Mouse (Mus musculus) forebrain, embryonic 11.5 days (tissue): ENCODE results near the gene Limd2. TPM values are rescaled to one million over a fixed set of nuclear protein-coding genes. Genes with fewer than 3 reads are reported as not detected.
"Not testable (repeated sequence)": the region's sequence is repeated elsewhere in the genome, so short reads cannot be mapped to it uniquely, and the experiment has no call there.

Source experiments
- ATAC-seq: fragments of 200-750 bp; cut with Nextera tagmentation; replicated peaks from 2 replicates; pipeline ENCODE4 v1.8.0; 2017; ENCODE audit warnings: moderate TSS enrichment; ENCODE audit not compliant: low FRiP score
- DNase-seq: peaks from one replicate; pipeline ENCODE4 v3.0.0-alpha.2; 2017; ENCODE audit warnings: low spot score
- H3K27ac ChIP-seq: fragments of 300-500 bp; sonication (generic); 2 replicates; pipeline ENCODE4 v1.5.1; 2014; ENCODE audit warnings: low read depth, low read length
- H3K27me3 ChIP-seq: fragments of 300-500 bp; sonication (generic); 2 replicates; pipeline ENCODE4 v1.6.1; 2014; ENCODE audit warnings: mild to moderate bottlenecking, low read length, mixed read lengths; ENCODE audit not compliant: control insufficient read depth, insufficient read depth
- H3K36me3 ChIP-seq: fragments of 300-500 bp; sonication (generic); 2 replicates; pipeline ENCODE4 v1.6.1; 2014; ENCODE audit warnings: mild to moderate bottlenecking, low read length, moderate library complexity, mixed read lengths; ENCODE audit not compliant: control insufficient read depth, insufficient read depth
- H3K4me1 ChIP-seq: fragments of 300-500 bp; sonication (generic); replicated peaks from 2 replicates; pipeline ENCODE4 v1.6.1; 2014; ENCODE audit warnings: low read length, mixed read lengths; ENCODE audit not compliant: control insufficient read depth, insufficient read depth
- H3K4me2 ChIP-seq: fragments of 300-500 bp; sonication (generic); 2 replicates; pipeline ENCODE4 v1.6.1; 2014; ENCODE audit warnings: low read depth, mild to moderate bottlenecking, low read length, moderate library complexity, mixed read lengths; ENCODE audit not compliant: severe bottlenecking
- H3K4me3 ChIP-seq: fragments of 300-500 bp; sonication (generic); 2 replicates; pipeline ENCODE4 v1.5.1; 2014; ENCODE audit warnings: low read depth, low read length
- H3K9ac ChIP-seq: fragments of 300-500 bp; sonication (generic); 2 replicates; pipeline ENCODE4 v1.6.1; 2014; ENCODE audit warnings: low read length
- H3K9me3 ChIP-seq: fragments of 300-500 bp; sonication (generic); 2 replicates; pipeline ENCODE4 v1.6.1; 2016; ENCODE audit warnings: low read length, mixed read lengths; ENCODE audit not compliant: control insufficient read depth
- WGBS: fragments of 180-500 bp; shearing (Covaris S2); extraction: QIAGEN DNeasy Blood & Tissue Kit; methylation state at CpG from one replicate; pipeline ENCODE4 v1.1.7; 2014; 5-methylcytosine and 5-hydroxymethylcytosine counted together
- polyA plus RNA-seq: library from polyadenylated mRNA; unstranded; fragments of >200 nt; fragmentation: Nextera tagmentation; extraction: Ambion mirVana; gene quantifications from 2 replicates; pipeline ENCODE4 v1.2.1, GENCODE M21; 2014

Limd2 gene
- 309 and 337 TPM in 2 replicates for polyA plus RNA-seq

GRCm38 (mm10) chr11:106160841-106161721 lies at the start of gene Limd2, which contains the start of gene Gm10840:
Gene Limd2, minus strand, starts transcription at chr11:106160860.
Gene Gm10840, plus strand, starts transcription at chr11:106160850.
- peak within 1 kb of the TSS; percentile 95 for H3K9ac ChIP-seq
- peaks cover 13% of the 10 kb centered on the region for H3K4me1 ChIP-seq
- peak within 1 kb of the TSS; percentile 93 for H3K4me2 ChIP-seq
- H3K4me3 ChIP-seq, result peak within 1 kb of the TSS; percentile 84
- no peaks in the 10 kb centered on the region for H3K27me3 ChIP-seq
- ATAC-seq (peak; percentile 39), DNase-seq (peak; percentile 77)
- peak within 1 kb of the TSS; percentile 99 for H3K27ac ChIP-seq
- H3K36me3 ChIP-seq, result peaks cover 6% of the 10 kb centered on the region; the same call in 1 of the 2 replicates
- 29% methylated on average over 22 of the region's 22 CpGs for WGBS
- no peaks in the 10 kb centered on the region for H3K9me3 ChIP-seq

- DNase-seq, result no peak
- Histone ChIP-seq H3K4me3 (no peak within 1 kb of the TSS), H3K36me3 (peaks cover 11% of the 10 kb centered on the region; the same call in 1 of the 2 replicates), H3K4me2 (no peak within 1 kb of the TSS), H3K27ac (no peak within 1 kb of the TSS), H3K9me3 (no peaks in the 10 kb centered on the region), H3K27me3 (no peaks in the 10 kb centered on the region), H3K9ac (no peak within 1 kb of the TSS), H3K4me1 (no peaks in the 10 kb centered on the region)
- 81% methylated on average over 5 of the region's 5 CpGs for WGBS
- ATAC-seq, result no peak
Observed at GRCm38 (mm10) chr11:106202123-106202465, 41.4 kb upstream of the Limd2 start, which contains the start of gene Strada. Gene Strada, minus strand, starts transcription at chr11:106202168.

- Histone ChIP-seq H3K27me3 (no peaks in the 10 kb centered on the region), H3K4me2 (no peak overlapping the region), H3K9me3 (no peaks in the 10 kb centered on the region), H3K4me1 (no peaks in the 10 kb centered on the region), H3K27ac (no peak overlapping the region), H3K9ac (no peak overlapping the region), H3K4me3 (no peak overlapping the region), H3K36me3 (peaks cover 11% of the 10 kb centered on the region)
- ATAC-seq (no peak), DNase-seq (no peak)
- WGBS, result 94% methylated on average over 19 of the region's 19 CpGs
Observed at GRCm38 (mm10) chr11:106201337-106202122, 40.9 kb upstream of the Limd2 start.

- DNase-seq (no peak), ATAC-seq (no peak)
- Histone ChIP-seq H3K9me3 (no peaks in the 10 kb centered on the region), H3K9ac (no peak overlapping the region), H3K27me3 (no peaks in the 10 kb centered on the region), H3K4me2 (no peak overlapping the region), H3K4me3 (no peak overlapping the region), H3K36me3 (peaks cover 11% of the 10 kb centered on the region), H3K4me1 (no peaks in the 10 kb centered on the region), H3K27ac (no peak overlapping the region)
- WGBS, result 89% methylated on average over 6 of the region's 6 CpGs
Observed at GRCm38 (mm10) chr11:106200756-106201155, 40.1 kb upstream of the Limd2 start.

GRCm38 (mm10) chr11:106199997-106200396 lies 39.3 kb upstream of the Limd2 start:
- WGBS, result 91% methylated on average over 7 of the region's 7 CpGs
- not testable (repeated sequence) for H3K4me2 ChIP-seq, H3K4me1 ChIP-seq, H3K27ac ChIP-seq, H3K9ac ChIP-seq, DNase-seq, H3K9me3 ChIP-seq, H3K27me3 ChIP-seq, ATAC-seq, H3K4me3 ChIP-seq
- H3K36me3 ChIP-seq, result peaks cover 11% of the 10 kb centered on the region

- no peak overlapping the region for H3K4me2 ChIP-seq
- peaks cover 6% of the 10 kb centered on the region for H3K36me3 ChIP-seq
- H3K4me1 ChIP-seq, result no peaks in the 10 kb centered on the region; the same call in 1 of the 2 replicates
- no peak overlapping the region for H3K4me3 ChIP-seq
- ATAC-seq, result no peak
- WGBS, result 89% methylated on average over 4 of the region's 4 CpGs
- H3K27ac ChIP-seq, result no peak overlapping the region
- no peaks in the 10 kb centered on the region for H3K9me3 ChIP-seq
- no peak overlapping the region for H3K9ac ChIP-seq
- no peaks in the 10 kb centered on the region for H3K27me3 ChIP-seq
- no peak for DNase-seq
Observed at GRCm38 (mm10) chr11:106198277-106198676, 37.6 kb upstream of the Limd2 start.

- no peak overlapping the region for H3K27ac ChIP-seq
- no peaks in the 10 kb centered on the region for H3K27me3 ChIP-seq
- no peak overlapping the region for H3K4me3 ChIP-seq
- no peak for DNase-seq
- no peaks in the 10 kb centered on the region for H3K9me3 ChIP-seq
- H3K4me2 ChIP-seq, result no peak overlapping the region
- no peak for ATAC-seq
- no peak overlapping the region for H3K9ac ChIP-seq
- peaks cover 2% of the 10 kb centered on the region; the same call in 1 of the 2 replicates for H3K4me1 ChIP-seq
- peaks cover 6% of the 10 kb centered on the region for H3K36me3 ChIP-seq
Observed at GRCm38 (mm10) chr11:106195341-106195740, 34.7 kb upstream of the Limd2 start.

GRCm38 (mm10) chr11:106194891-106195290 lies 34.2 kb upstream of the Limd2 start:
- DNase-seq (no peak), ATAC-seq (no peak)
- Histone ChIP-seq H3K36me3 (peaks cover 6% of the 10 kb centered on the region), H3K4me3 (no peak overlapping the region), H3K4me1 (peaks cover 2% of the 10 kb centered on the region; the same call in 1 of the 2 replicates), H3K27me3 (no peaks in the 10 kb centered on the region), H3K4me2 (no peak overlapping the region), H3K9ac (no peak overlapping the region), H3K27ac (no peak overlapping the region), H3K9me3 (no peaks in the 10 kb centered on the region)
- 93% methylated on average over 7 of the region's 7 CpGs for WGBS
